Mouse (Mus musculus) stomach, embryonic 16.5 days (tissue): ENCODE data around the gene Tnni2. TPM values are rescaled to one million over a fixed set of nuclear protein-coding genes. Genes with fewer than 3 reads are reported as not detected.

Experiments used
- ATAC-seq: fragments of 200-750 bp; cut with Nextera tagmentation; 2 replicates; pipeline ENCODE4 v1.8.0; 2017; ENCODE audit warnings: moderate number of reproducible peaks, moderate TSS enrichment; ENCODE audit not compliant: insufficient read depth, low FRiP score
- H3K27ac ChIP-seq: fragments of 300-500 bp; sonication (generic); 2 replicates; pipeline ENCODE4 v1.5.1; 2014; ENCODE audit warnings: low read length
- H3K27me3 ChIP-seq: fragments of 300-500 bp; sonication (generic); 2 replicates; pipeline ENCODE4 v1.6.1; 2014; ENCODE audit warnings: low read length, control low read depth, mixed read lengths; ENCODE audit not compliant: control insufficient read depth, insufficient read depth
- H3K36me3 ChIP-seq: fragments of 300-500 bp; sonication (generic); 2 replicates; pipeline ENCODE4 v1.6.1; 2014; ENCODE audit warnings: low read length; ENCODE audit not compliant: control insufficient read depth, insufficient read depth
- H3K4me1 ChIP-seq: fragments of 300-500 bp; sonication (generic); 2 replicates; pipeline ENCODE4 v1.6.1; 2014; ENCODE audit warnings: low read length, control low read depth, mixed read lengths; ENCODE audit not compliant: control insufficient read depth, insufficient read depth
- H3K4me2 ChIP-seq: fragments of 300-500 bp; sonication (generic); 2 replicates; pipeline ENCODE4 v1.6.1; 2014; ENCODE audit warnings: low read depth, low read length, mixed read lengths
- H3K4me3 ChIP-seq: fragments of 300-500 bp; sonication (generic); replicated peaks from 2 replicates; pipeline ENCODE4 v1.5.1; 2014; ENCODE audit warnings: mild to moderate bottlenecking, low read length
- H3K9ac ChIP-seq: fragments of 300-500 bp; sonication (generic); 2 replicates; pipeline ENCODE4 v1.6.1; 2014; ENCODE audit warnings: low read length
- H3K9me3 ChIP-seq: fragments of 300-500 bp; sonication (generic); replicated peaks from 2 replicates; pipeline ENCODE4 v1.6.1; 2016; ENCODE audit warnings: low read length, control low read depth; ENCODE audit not compliant: control insufficient read depth
- WGBS: fragments of 180-500 bp; shearing (Covaris S2); extraction: QIAGEN DNeasy Blood & Tissue Kit; methylation state at CpG from one replicate; pipeline ENCODE4 v1.1.7; 2014; 5-methylcytosine and 5-hydroxymethylcytosine counted together
- polyA plus RNA-seq: library from polyadenylated mRNA; unstranded; fragments of >200 nt; fragmentation: Nextera tagmentation; extraction: Ambion mirVana; gene quantifications from 2 replicates; pipeline ENCODE4 v1.2.1, GENCODE M21; 2015

Tnni2 gene
- polyA plus RNA-seq, 1 experiment from 2014 or later: 217 TPM

- no peak for ATAC-seq
- Histone ChIP-seq H3K9ac (no peak overlapping the region), H3K36me3 (no peaks in the 10 kb centered on the region), H3K27ac (no peak overlapping the region), H3K27me3 (no peaks in the 10 kb centered on the region), H3K4me3 (no peak overlapping the region), H3K4me2 (no peak overlapping the region), H3K9me3 (no peaks in the 10 kb centered on the region), H3K4me1 (no peaks in the 10 kb centered on the region)
- WGBS: 62% methylated on average over 5 of the region's 5 CpGs
Observed at GRCm38 (mm10) chr7:142419887-142420286, 21.7 kb upstream of the Tnni2 start.

GRCm38 (mm10) chr7:142421826-142422225 is 19.8 kb upstream of the Tnni2 start:
- 61% methylated on average over 2 of the region's 2 CpGs for WGBS
- no peaks in the 10 kb centered on the region for H3K27me3 ChIP-seq
- H3K4me1 ChIP-seq: no peaks in the 10 kb centered on the region
- H3K4me2 ChIP-seq: no peak overlapping the region
- H3K9ac ChIP-seq: no peak overlapping the region
- H3K36me3 ChIP-seq: no peaks in the 10 kb centered on the region
- no peak for ATAC-seq
- no peak overlapping the region for H3K27ac ChIP-seq
- H3K9me3 ChIP-seq: no peaks in the 10 kb centered on the region
- H3K4me3 ChIP-seq: no peak overlapping the region

- H3K36me3 ChIP-seq: no peaks in the 10 kb centered on the region
- H3K27ac ChIP-seq: no peak overlapping the region
- no peak for ATAC-seq
- peaks cover 11% of the 10 kb centered on the region for H3K4me1 ChIP-seq
- no peaks in the 10 kb centered on the region for H3K9me3 ChIP-seq
- WGBS: 68% methylated on average over 11 of the region's 11 CpGs
- H3K4me2 ChIP-seq: no peak overlapping the region
- no peak overlapping the region for H3K4me3 ChIP-seq
- H3K9ac ChIP-seq: no peak overlapping the region
- H3K27me3 ChIP-seq: no peaks in the 10 kb centered on the region
Observed at GRCm38 (mm10) chr7:142425641-142426213, 15.9 kb upstream of the Tnni2 start.

GRCm38 (mm10) chr7:142428213-142428612 is 13.4 kb upstream of the Tnni2 start:
- H3K4me3 ChIP-seq: no peak overlapping the region
- no peak for ATAC-seq
- WGBS: 19% methylated on average over 7 of the region's 7 CpGs
- H3K27ac ChIP-seq: no peak overlapping the region
- no peaks in the 10 kb centered on the region for H3K9me3 ChIP-seq
- H3K9ac ChIP-seq: no peak overlapping the region
- no peaks in the 10 kb centered on the region for H3K36me3 ChIP-seq
- H3K4me2 ChIP-seq: no peak overlapping the region
- no peaks in the 10 kb centered on the region for H3K27me3 ChIP-seq
- H3K4me1 ChIP-seq: peaks cover 13% of the 10 kb centered on the region

GRCm38 (mm10) chr7:142430160-142430678 is 11.4 kb upstream of the Tnni2 start:
- ATAC-seq: peak; percentile 43; the same call in 1 of the 2 replicates
- Histone ChIP-seq H3K27me3 (no peaks in the 10 kb centered on the region), H3K36me3 (no peaks in the 10 kb centered on the region), H3K4me1 (peaks cover 30% of the 10 kb centered on the region), H3K4me3 (no peak overlapping the region), H3K4me2 (no peak overlapping the region), H3K9ac (0 out of 2 replicates have a peak overlapping the region, but pooled peaks have one; percentile 29), H3K27ac (peak overlapping the region; percentile 48), H3K9me3 (no peaks in the 10 kb centered on the region)
- 34% methylated on average over 12 of the region's 12 CpGs for WGBS

GRCm38 (mm10) chr7:142431106-142431505 is 10.5 kb upstream of the Tnni2 start:
- H3K9me3 ChIP-seq: no peaks in the 10 kb centered on the region
- no peak overlapping the region for H3K4me2 ChIP-seq
- H3K4me3 ChIP-seq: no peak overlapping the region
- no peaks in the 10 kb centered on the region for H3K36me3 ChIP-seq
- no peak overlapping the region for H3K9ac ChIP-seq
- 85% methylated on average over 14 of the region's 14 CpGs for WGBS
- H3K4me1 ChIP-seq: peaks cover 33% of the 10 kb centered on the region
- no peaks in the 10 kb centered on the region for H3K27me3 ChIP-seq
- H3K27ac ChIP-seq: no peak overlapping the region; the same call in 1 of the 2 replicates
- no peak for ATAC-seq

GRCm38 (mm10) chr7:142433623-142434022 is 8.0 kb upstream of the Tnni2 start:
- H3K4me3 ChIP-seq: no peak overlapping the region
- peaks cover 41% of the 10 kb centered on the region for H3K4me1 ChIP-seq
- H3K27me3 ChIP-seq: no peaks in the 10 kb centered on the region
- H3K36me3 ChIP-seq: no peaks in the 10 kb centered on the region
- H3K27ac ChIP-seq: peak overlapping the region; percentile 85
- peak overlapping the region; percentile 64 for H3K9ac ChIP-seq
- WGBS: 24% methylated on average over 19 of the region's 19 CpGs
- H3K4me2 ChIP-seq: peak overlapping the region; percentile 28; the same call in 1 of the 2 replicates
- ATAC-seq: no peak
- no peaks in the 10 kb centered on the region for H3K9me3 ChIP-seq

- WGBS: 66% methylated on average over 10 of the region's 10 CpGs
- peak; percentile 71 for ATAC-seq
- peak within 1 kb of the TSS; percentile 64 for H3K9ac ChIP-seq
- H3K4me1 ChIP-seq: peaks cover 41% of the 10 kb centered on the region
- H3K4me3 ChIP-seq: peak within 1 kb of the TSS; percentile 9; the same call in 1 of the 2 replicates
- H3K27ac ChIP-seq: peak within 1 kb of the TSS; percentile 85
- no peaks in the 10 kb centered on the region for H3K36me3 ChIP-seq
- H3K4me2 ChIP-seq: peak within 1 kb of the TSS; percentile 28; the same call in 1 of the 2 replicates
- no peaks in the 10 kb centered on the region for H3K9me3 ChIP-seq
- H3K27me3 ChIP-seq: no peaks in the 10 kb centered on the region
Observed at GRCm38 (mm10) chr7:142434137-142434865, 7.3 kb upstream of the Tnni2 start, which contains the start of gene Syt8. Syt8 (plus strand) TSS chr7:142434850.

GRCm38 (mm10) chr7:142435524-142435923 is 6.1 kb upstream of the Tnni2 start:
- Histone ChIP-seq H3K27ac (peak overlapping the region; percentile 85), H3K4me1 (peaks cover 40% of the 10 kb centered on the region), H3K36me3 (no peaks in the 10 kb centered on the region), H3K27me3 (no peaks in the 10 kb centered on the region), H3K9ac (peak overlapping the region; percentile 54), H3K4me2 (0 out of 2 replicates have a peak overlapping the region, but pooled peaks have one; percentile 14), H3K4me3 (peak overlapping the region; percentile 9; the same call in 1 of the 2 replicates), H3K9me3 (no peaks in the 10 kb centered on the region)
- 16% methylated on average over 4 of the region's 4 CpGs for WGBS
- ATAC-seq: no peak
